Mouse (Mus musculus) gastrocnemius, adult 18-20 months (tissue): ENCODE data around the gene Ptgds. TPM values are rescaled to one million over a fixed set of nuclear protein-coding genes. Genes with fewer than 3 reads are reported as not detected.

Experiments used
- microRNA-seq: library from miRNA; unstranded; fragments of <30 nt; microRNA quantifications from one replicate; pipeline ENCODE4 v1.2.0, GENCODE M21; 2021
- total RNA-seq, 2 experiments: library from RNA; stranded (reverse); gene quantifications; 2 replicates each; pipeline ENCODE4 v1.2.3; 2021

The Ptgds gene
- total RNA-seq, 2 experiments from 2014 or later: not detected

Small RNA genes within 50 kb of the gene (microRNA-seq; reads per million reads assigned to microRNA genes)
- not detected for gene Mir3087

Other genes starting within 250 kb of the Ptgds start
- gene Tubb4b, start 245.3 kb downstream of the Ptgds start, total RNA-seq: 100 to 1,000 TPM; 224 to 228 TPM
- not detected for gene Slc34a3, start 235.7 kb downstream of the Ptgds start, total RNA-seq
- not detected for gene Rnf224, start 233.3 kb downstream of the Ptgds start, total RNA-seq
- under 1 TPM; 0.50 to 0.74 TPM for gene Rnf208, start 227.8 kb downstream of the Ptgds start, total RNA-seq
- gene Cysrt1, start 227.6 kb downstream of the Ptgds start, total RNA-seq: not detected
- gene AL732309.1, start 223.2 kb downstream of the Ptgds start, total RNA-seq: 1 to 10 TPM; 1.3 to 1.4 TPM
- gene Tmem203, start 214.6 kb downstream of the Ptgds start, total RNA-seq: 10 to 100 TPM; 12.0 to 12.1 TPM
- gene Tprn, start 207.4 kb downstream of the Ptgds start, total RNA-seq: 1 to 10 TPM; 2.9 to 3.8 TPM
- 10 to 100 TPM; 27.9 to 30.9 TPM for gene Ssna1, start 197.6 kb downstream of the Ptgds start, total RNA-seq
- gene Anapc2, start 197.6 kb downstream of the Ptgds start, total RNA-seq: 10 to 100 TPM; 27.6 to 30.4 TPM
- gene Tmem210, start 181.9 kb downstream of the Ptgds start, total RNA-seq: not detected
- gene Lrrc26, start 180.1 kb downstream of the Ptgds start, total RNA-seq: not detected
- not detected for gene Grin1, start 150.9 kb downstream of the Ptgds start, total RNA-seq
- gene Man1b1, start 137.7 kb downstream of the Ptgds start, total RNA-seq: 10 to 100 TPM; 14.0 to 15.2 TPM
- 10 to 100 TPM; 15.2 to 17.9 TPM for gene Dpp7, start 113.7 kb downstream of the Ptgds start, total RNA-seq
- 1 to 10 TPM; 3.8 to 5.7 TPM for gene Uap1l1, start 104.4 kb downstream of the Ptgds start, total RNA-seq
- gene Sapcd2, start 97.7 kb downstream of the Ptgds start, total RNA-seq: not detected
- 1 to 10 TPM; 6.2 to 8.3 TPM for gene Entpd2, start 74.2 kb downstream of the Ptgds start, total RNA-seq
- 10 to 100 TPM; 15.8 to 19.0 TPM for gene Npdc1, start 70.7 kb downstream of the Ptgds start, total RNA-seq
- not detected for gene Fut7, start 46.8 kb downstream of the Ptgds start, total RNA-seq
- gene Abca2, start 41.3 kb downstream of the Ptgds start, total RNA-seq: 10 to 100 TPM; 14.1 to 15.5 TPM
- 1 to 10 TPM in 1 of 2 experiments, under 1 TPM in 1; 0.39 to 1.0 TPM for gene Clic3, start 13.2 kb downstream of the Ptgds start, total RNA-seq
- gene Paxx, start 9.0 kb downstream of the Ptgds start, total RNA-seq: 10 to 100 TPM; 13.7 to 15.1 TPM
- gene Lcn12, start 23.9 kb upstream of the Ptgds start, total RNA-seq: not detected
- gene Fbxw5, start 30.7 kb upstream of the Ptgds start, total RNA-seq: 10 to 100 TPM; 81.5 to 84.3 TPM
- gene C8g, start 31.7 kb upstream of the Ptgds start, total RNA-seq: 1 to 10 TPM; 2.0 to 2.1 TPM
- gene Traf2, start 76.9 kb upstream of the Ptgds start, total RNA-seq: 10 to 100 TPM; 13.7 to 15.1 TPM
- gene Edf1, start 87.8 kb upstream of the Ptgds start, total RNA-seq: 100 to 1,000 TPM; 179 to 182 TPM
- under 1 TPM; 0.12 to 0.34 TPM for gene Mamdc4, start 104.8 kb upstream of the Ptgds start, total RNA-seq
- 10 to 100 TPM; 54.6 to 57.5 TPM for gene Phpt1, start 105.2 kb upstream of the Ptgds start, total RNA-seq
- not detected for gene Ajm1, start 111.7 kb upstream of the Ptgds start, total RNA-seq
- gene Rabl6, start 138.5 kb upstream of the Ptgds start, total RNA-seq: 10 to 100 TPM; 75.3 to 82.5 TPM
- not detected for gene Ccdc183, start 147.6 kb upstream of the Ptgds start, total RNA-seq
- gene Tmem141, start 152.0 kb upstream of the Ptgds start, total RNA-seq: 10 to 100 TPM; 17.1 to 17.3 TPM
- 1 to 10 TPM; 2.4 to 3.0 TPM for gene Fcna, start 158.0 kb upstream of the Ptgds start, total RNA-seq
- 1 to 10 TPM; 4.5 to 5.0 TPM for gene Lcn8, start 183.1 kb upstream of the Ptgds start, total RNA-seq
- gene Lcn5, start 187.9 kb upstream of the Ptgds start, total RNA-seq: not detected
- gene Lcn6, start 206.7 kb upstream of the Ptgds start, total RNA-seq: not detected
- not detected for gene Lcn10, start 212.7 kb upstream of the Ptgds start, total RNA-seq
- not detected for gene Obp2a, start 230.0 kb upstream of the Ptgds start, total RNA-seq
- gene Bmyc, start 236.7 kb upstream of the Ptgds start, total RNA-seq: 10 to 100 TPM; 15.6 to 16.3 TPM